Mouse (Mus musculus) ES-Bruce4 (cell line): ENCODE measurements around the gene Mast4.

Experiments
- CTCF ChIP-seq: IDR thresholded peaks from one replicate; pipeline ENCODE4 v1.8.1; 2011; ENCODE audit warnings: low read depth, low read length
- EP300 ChIP-seq: IDR thresholded peaks from 2 replicates; pipeline ENCODE4 v1.6.1; 2011; ENCODE audit warnings: low read depth, low read length; ENCODE audit not compliant: insufficient read depth
- POLR2A ChIP-seq: IDR thresholded peaks from one replicate; pipeline ENCODE4 v1.8.1; 2011; ENCODE audit warnings: low read length; ENCODE audit not compliant: insufficient read depth

DNA sequence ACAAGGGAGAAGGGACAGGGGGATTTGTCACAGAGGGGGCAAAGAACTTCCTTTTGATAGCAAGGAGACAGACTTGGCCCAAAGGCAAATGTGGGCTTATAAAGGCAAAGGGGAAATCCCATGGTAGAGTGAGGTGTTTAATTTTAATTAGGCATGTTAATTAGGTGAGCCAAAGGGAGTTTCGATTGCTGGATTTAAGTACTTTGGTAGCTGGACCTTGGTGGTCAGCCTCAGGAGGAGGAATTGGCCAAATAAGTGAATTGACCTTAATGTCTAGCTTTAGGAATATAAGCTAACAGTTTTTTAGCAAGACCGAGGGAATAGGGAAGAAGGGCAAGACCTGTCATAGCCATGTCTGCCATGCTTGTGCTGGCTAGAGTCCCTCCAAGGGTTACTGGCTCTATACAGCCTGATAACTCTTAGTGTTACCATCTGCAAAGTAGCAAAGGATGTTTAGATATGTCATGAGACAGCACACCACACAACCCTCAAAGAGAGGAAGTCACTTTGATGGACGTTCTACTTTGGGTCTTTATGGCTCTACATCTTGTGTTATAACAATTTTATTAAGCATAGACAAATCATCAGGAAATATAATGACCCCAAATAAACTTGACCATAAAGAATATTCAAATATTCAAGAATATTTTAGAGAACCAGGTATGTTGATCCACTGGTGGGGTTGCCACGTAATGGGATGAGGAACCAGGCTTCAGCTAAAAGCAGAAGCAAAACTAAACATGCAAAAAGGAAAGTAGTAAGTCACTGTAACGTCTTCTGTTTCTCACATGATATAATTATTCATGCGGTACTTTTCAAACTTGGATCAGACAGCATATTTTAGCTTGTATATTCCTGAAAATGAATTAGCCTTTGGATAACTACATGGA is 644.9 kb downstream of the Mast4 start:
- TF ChIP-seq CTCF (no peak), POLR2A (no peak), EP300 (no peak)
